Mouse (Mus musculus) stomach, postnatal 0 days (tissue): ENCODE results near the gene Tab1. TPM values are rescaled to one million over a fixed set of nuclear protein-coding genes. Genes with fewer than 3 reads are reported as not detected.

Experiments
- ATAC-seq: fragments of 200-750 bp; cut with Nextera tagmentation; 2 replicates; pipeline ENCODE4 v1.8.0; 2017; ENCODE audit not compliant: low FRiP score, low TSS enrichment
- DNase-seq: peaks from one replicate; pipeline ENCODE4 v3.0.0-alpha.2; 2016; ENCODE audit warnings: low spot score
- H3K27ac ChIP-seq: fragments of 300-500 bp; sonication (generic); replicated peaks from 2 replicates; pipeline ENCODE4 v1.5.1; 2014; ENCODE audit warnings: mild to moderate bottlenecking, control low read depth
- H3K27me3 ChIP-seq: fragments of 300-500 bp; sonication (generic); 2 replicates; pipeline ENCODE4 v1.6.1; 2014; ENCODE audit warnings: low read length; ENCODE audit not compliant: control insufficient read depth, insufficient read depth
- H3K36me3 ChIP-seq: fragments of 300-500 bp; sonication (generic); 2 replicates; pipeline ENCODE4 v1.6.1; 2014; ENCODE audit warnings: low read length, mixed read lengths; ENCODE audit not compliant: control insufficient read depth, insufficient read depth
- H3K4me1 ChIP-seq: fragments of 300-500 bp; sonication (generic); replicated peaks from 2 replicates; pipeline ENCODE4 v1.6.1; 2014; ENCODE audit warnings: antibody characterized with exemption; ENCODE audit not compliant: control insufficient read depth, insufficient read depth
- H3K4me2 ChIP-seq: fragments of 300-500 bp; sonication (generic); replicated peaks from 2 replicates; pipeline ENCODE4 v1.6.1; 2014; ENCODE audit warnings: low read depth, mild to moderate bottlenecking, control low read depth, moderate library complexity
- H3K4me3 ChIP-seq: fragments of 300-500 bp; sonication (generic); 2 replicates; pipeline ENCODE4 v1.5.1; 2014; ENCODE audit warnings: low read depth, low read length, control low read depth
- H3K9ac ChIP-seq: fragments of 300-500 bp; sonication (generic); 2 replicates; pipeline ENCODE4 v1.6.1; 2014; ENCODE audit warnings: mild to moderate bottlenecking, low read length, control low read depth, mixed read lengths
- H3K9me3 ChIP-seq: fragments of 300-500 bp; sonication (generic); 2 replicates; pipeline ENCODE4 v1.6.1; 2016; ENCODE audit warnings: low read length; ENCODE audit not compliant: control insufficient read depth
- CTCF ChIP-seq: IDR thresholded peaks from 2 replicates; pipeline ENCODE4 v1.5.1; 2016; ENCODE audit warnings: antibody characterized with exemption, low read depth, mild to moderate bottlenecking, moderate library complexity
- EP300 ChIP-seq: optimal IDR thresholded peaks from 2 replicates; pipeline ENCODE3; 2016; ENCODE audit warnings: antibody characterized with exemption
- WGBS: fragments of 180-500 bp; shearing (Covaris S2); extraction: QIAGEN DNeasy Blood & Tissue Kit; methylation state at CpG from one replicate; pipeline ENCODE4 v1.1.7; 2014; 5-methylcytosine and 5-hydroxymethylcytosine counted together
- polyA plus RNA-seq: library from polyadenylated mRNA; unstranded; fragments of >200 nt; fragmentation: Nextera tagmentation; extraction: Ambion mirVana; gene quantifications from 2 replicates; pipeline ENCODE4 v1.2.1, GENCODE M21; 2015

Gene Tab1
- polyA plus RNA-seq, 1 experiment from 2014 or later = 16.3 TPM

DNA sequence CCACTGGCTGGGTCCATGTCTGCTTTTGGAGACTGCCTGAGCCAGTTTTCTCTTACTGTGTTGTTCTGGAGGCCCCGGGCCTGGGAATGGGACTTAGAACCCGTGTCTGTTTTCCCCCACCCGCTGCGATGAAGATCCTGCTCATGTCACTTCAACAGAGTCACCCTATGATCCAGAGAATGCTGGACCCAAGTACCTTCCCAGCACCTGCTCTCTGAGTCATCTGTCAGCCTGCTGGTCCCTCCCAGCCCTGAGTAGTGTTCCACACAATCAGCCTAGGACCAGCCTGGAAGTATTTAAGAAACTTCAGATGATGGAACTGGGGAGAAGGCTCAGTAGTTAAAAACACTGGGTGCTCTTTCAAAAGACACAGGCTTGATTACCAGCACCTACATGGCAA, 30.8 kb downstream of the Tab1 start:
- no peaks in the 10 kb centered on the region for H3K27me3 ChIP-seq
- no peaks in the 10 kb centered on the region for H3K9me3 ChIP-seq
- H3K36me3 ChIP-seq = peaks cover 12% of the 10 kb centered on the region; the same call in 1 of the 2 replicates
- 78% methylated on average over 4 of the region's 4 CpGs for WGBS
- H3K4me3 ChIP-seq = no peak overlapping the region
- H3K27ac ChIP-seq = peak overlapping the region; percentile 46; the same call in 1 of the 2 replicates
- DNase-seq = no peak
- H3K4me2 ChIP-seq = no peak overlapping the region
- H3K9ac ChIP-seq = no peak overlapping the region
- TF ChIP-seq EP300 (no peak), CTCF (no peak)
- no peaks in the 10 kb centered on the region for H3K4me1 ChIP-seq
- no peak for ATAC-seq

DNA sequence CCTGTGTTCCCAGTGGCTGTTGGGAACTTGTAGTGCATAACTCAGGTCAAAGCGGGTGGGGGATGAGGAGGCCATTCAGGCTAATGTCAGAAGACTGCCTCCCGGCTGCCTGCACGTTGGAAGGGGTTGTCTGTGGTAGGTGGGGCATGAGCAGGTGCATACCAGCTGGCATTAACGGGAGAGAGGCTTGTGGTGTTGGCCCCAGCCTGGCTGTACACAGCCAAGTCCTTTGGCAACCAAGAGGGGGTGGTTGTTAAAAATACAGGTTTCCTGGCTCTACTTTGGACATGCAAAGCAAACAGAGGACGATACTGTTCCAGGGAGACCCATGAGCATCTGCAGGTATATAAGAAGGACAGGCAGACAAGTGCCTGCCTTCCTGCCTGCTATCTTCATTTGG, 32.5 kb downstream of the Tab1 start:
- Histone ChIP-seq H3K27ac (no peak overlapping the region), H3K9ac (no peak overlapping the region), H3K4me2 (no peak overlapping the region), H3K4me3 (no peak overlapping the region), H3K36me3 (peaks cover 10% of the 10 kb centered on the region; the same call in 1 of the 2 replicates), H3K9me3 (no peaks in the 10 kb centered on the region), H3K4me1 (no peaks in the 10 kb centered on the region), H3K27me3 (no peaks in the 10 kb centered on the region)
- TF ChIP-seq EP300 (no peak), CTCF (no peak)
- ATAC-seq (no peak), DNase-seq (no peak)
- 42% methylated on average over 5 of the region's 5 CpGs for WGBS

DNA sequence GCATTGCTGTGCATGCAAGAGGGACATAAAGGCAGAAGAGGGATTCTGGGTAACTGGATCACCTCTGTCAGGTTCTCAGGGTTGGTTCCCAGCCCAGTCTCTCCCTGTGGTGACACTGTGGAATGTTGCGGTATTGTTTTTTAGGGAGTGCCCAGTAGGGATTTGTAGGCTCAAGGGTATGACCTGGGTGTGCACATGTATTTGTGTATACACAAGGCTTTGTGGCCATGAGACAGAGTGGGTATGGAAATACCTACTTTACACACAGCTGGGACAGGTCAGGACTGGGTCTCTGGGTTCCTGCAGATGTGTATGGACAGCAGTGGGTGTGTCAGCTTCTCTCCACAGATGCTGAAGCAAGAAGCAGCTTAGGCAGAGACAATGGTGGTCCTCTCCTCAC, 36.6 kb downstream of the Tab1 start:
- H3K9me3 ChIP-seq = no peaks in the 10 kb centered on the region
- TF ChIP-seq CTCF (no peak), EP300 (peak; percentile 77)
- 50% methylated on average over 1 of the region's 1 CpGs for WGBS
- no peak overlapping the region for H3K9ac ChIP-seq
- ATAC-seq (peak; percentile 87), DNase-seq (peak; percentile 73)
- H3K36me3 ChIP-seq = no peaks in the 10 kb centered on the region
- H3K27me3 ChIP-seq = no peaks in the 10 kb centered on the region
- peak overlapping the region; percentile 78 for H3K27ac ChIP-seq
- H3K4me2 ChIP-seq = no peak overlapping the region
- H3K4me1 ChIP-seq = 0 out of 2 replicates have a peak, but pooled peaks cover 4% of the 10 kb centered on the region
- no peak overlapping the region for H3K4me3 ChIP-seq

DNA sequence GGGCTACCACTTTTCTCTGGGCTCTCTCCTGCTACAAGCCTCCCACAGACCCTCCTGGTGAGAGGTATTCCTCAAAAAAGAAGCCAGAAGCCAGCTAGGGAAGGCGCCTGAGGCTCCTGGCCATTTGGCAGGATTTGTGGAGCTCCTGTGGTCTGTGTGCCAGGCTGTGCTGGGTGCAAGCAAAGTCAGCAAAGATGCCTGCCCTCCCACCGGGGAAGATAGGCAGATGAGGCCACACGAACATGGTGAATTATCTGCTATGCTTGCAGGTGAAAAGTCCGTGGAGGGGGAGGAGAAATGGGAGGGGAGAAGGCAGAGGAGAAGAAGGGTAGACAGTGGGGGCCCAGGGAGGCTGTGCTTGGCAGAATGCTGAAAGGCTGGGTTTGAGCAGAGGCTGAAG, 37.4 kb downstream of the Tab1 start:
- H3K4me2 ChIP-seq = no peak overlapping the region
- no peak overlapping the region for H3K4me3 ChIP-seq
- H3K9ac ChIP-seq = no peak overlapping the region
- peak overlapping the region; percentile 78 for H3K27ac ChIP-seq
- 35% methylated on average over 4 of the region's 4 CpGs for WGBS
- H3K4me1 ChIP-seq = 0 out of 2 replicates have a peak, but pooled peaks cover 4% of the 10 kb centered on the region
- no peaks in the 10 kb centered on the region for H3K9me3 ChIP-seq
- DNase-seq (no peak), ATAC-seq (no peak)
- no peaks in the 10 kb centered on the region for H3K36me3 ChIP-seq
- H3K27me3 ChIP-seq = no peaks in the 10 kb centered on the region
- TF ChIP-seq EP300 = no peak
- no peak for TF ChIP-seq CTCF

GRCm38 (mm10) chr15:80171286-80171685, 38.4 kb downstream of the Tab1 start:
- no peaks in the 10 kb centered on the region for H3K9me3 ChIP-seq
- 0 out of 2 replicates have a peak overlapping the region, but pooled peaks have one; percentile 0 for H3K27ac ChIP-seq
- TF ChIP-seq CTCF = no peak
- TF ChIP-seq EP300 = no peak
- WGBS = 12% methylated on average over 8 of the region's 8 CpGs
- no peaks in the 10 kb centered on the region for H3K36me3 ChIP-seq
- no peak overlapping the region; the same call in 1 of the 2 replicates for H3K4me2 ChIP-seq
- no peaks in the 10 kb centered on the region for H3K27me3 ChIP-seq
- 0 out of 2 replicates have a peak, but pooled peaks cover 4% of the 10 kb centered on the region for H3K4me1 ChIP-seq
- DNase-seq (no peak), ATAC-seq (no peak)
- no peak overlapping the region for H3K9ac ChIP-seq
- no peak overlapping the region for H3K4me3 ChIP-seq

GRCm38 (mm10) chr15:80171791-80172190, 38.9 kb downstream of the Tab1 start:
- Histone ChIP-seq H3K4me3 (no peak overlapping the region), H3K9ac (no peak overlapping the region), H3K9me3 (no peaks in the 10 kb centered on the region), H3K36me3 (no peaks in the 10 kb centered on the region), H3K27me3 (no peaks in the 10 kb centered on the region), H3K4me2 (no peak overlapping the region; the same call in 1 of the 2 replicates), H3K27ac (0 out of 2 replicates have a peak overlapping the region, but pooled peaks have one; percentile 0), H3K4me1 (0 out of 2 replicates have a peak, but pooled peaks cover 4% of the 10 kb centered on the region)
- no peak for TF ChIP-seq CTCF
- no peak for TF ChIP-seq EP300
- ATAC-seq (no peak), DNase-seq (no peak)
- WGBS = 25% methylated on average over 6 of the region's 6 CpGs
